Mouse (Mus musculus): Measurements from ENCODE around the gene Phf3. TPM values are rescaled to one million over a fixed set of nuclear protein-coding genes. Genes with fewer than 3 reads are reported as not detected.

Phf3 gene
- polyA plus RNA-seq (2012; fragmentation: generic; extraction: Trizol), result 10.1 TPM

- Histone ChIP-seq H3ac (ENCODE audit: control insufficient read depth, insufficient read length) (peak within 1 kb of the TSS; percentile 88), H3K27me3 (ENCODE audit: control insufficient read depth, insufficient read depth, insufficient read length) (no peaks in the 10 kb centered on the region), H3K4me2 (ENCODE audit: low read depth) (peak within 1 kb of the TSS; percentile 82), H3K36me3 (ENCODE audit: control insufficient read depth, insufficient read depth) (no peaks in the 10 kb centered on the region), H3K4me3 (peak within 1 kb of the TSS; percentile 58), H3K79me2 (ENCODE audit: control insufficient read depth, insufficient read depth) (peaks cover 43% of the 10 kb centered on the region)
- TF ChIP-seq MAX (IDR thresholded peaks at IDR 0.05; ENCODE audit: low read depth) (no peak), SRF (IDR thresholded peaks at IDR 0.05; ENCODE audit: control insufficient read depth, insufficient read length, low read depth) (no peak), TCF3 (IDR thresholded peaks at IDR 0.05; ENCODE audit: insufficient read length, low read depth) (no peak), MYOD1 (IDR thresholded peaks at IDR 0.05; ENCODE audit: control insufficient read depth in 1 of 3, insufficient read length in 2 of 3, low read depth in 2 of 3) (peak in 1 of 3 experiments; percentile 6), REST (IDR thresholded peaks at IDR 0.05; ENCODE audit: insufficient read depth, insufficient read length) (no peak), MYOG (IDR thresholded peaks at IDR 0.05; ENCODE audit: control insufficient read depth in 1 of 3, insufficient read depth in 1 of 3, insufficient read length in 2 of 3, low read depth in 2 of 3) (no peak), USF1 (IDR thresholded peaks at IDR 0.05; ENCODE audit: low read depth) (peak; percentile 76), E2F4 (IDR thresholded peaks at IDR 0.05; ENCODE audit: insufficient read depth) (no peak), POLR2AphosphoS2 (IDR thresholded peaks at IDR 0.05; ENCODE audit: insufficient read length, low read depth) (peak; percentile 48), POLR2A (IDR thresholded peaks at IDR 0.05; ENCODE audit: insufficient read length, low read depth) (peak; percentile 47), CEBPB (IDR thresholded peaks at IDR 0.05; ENCODE audit: insufficient read depth, poor library complexity, severe bottlenecking) (no peak), TCF12 (IDR thresholded peaks at IDR 0.05; ENCODE audit: insufficient read depth, poor library complexity, severe bottlenecking) (no peak)
Measured at GRCm38 (mm10) chr1:30873541-30874260, at the start of gene Phf3. Gene Phf3 (minus strand): TSS chr1:30873921.

GRCm38 (mm10) chr1:30922237-30922636 is 48.5 kb upstream of the Phf3 start:
- TF ChIP-seq CEBPB (IDR thresholded peaks at IDR 0.05; ENCODE audit: insufficient read depth, poor library complexity, severe bottlenecking), result no peak
- TF ChIP-seq TCF12 (IDR thresholded peaks at IDR 0.05; ENCODE audit: insufficient read depth, poor library complexity, severe bottlenecking), result no peak
- TF ChIP-seq E2F4 (IDR thresholded peaks at IDR 0.05; ENCODE audit: insufficient read depth), result no peak
- no peak for TF ChIP-seq MYOD1 (IDR thresholded peaks at IDR 0.05; ENCODE audit: control insufficient read depth in 1 of 3, insufficient read length in 2 of 3, low read depth in 2 of 3)
- TF ChIP-seq TCF3 (IDR thresholded peaks at IDR 0.05; ENCODE audit: insufficient read length, low read depth), result no peak
- TF ChIP-seq SRF (IDR thresholded peaks at IDR 0.05; ENCODE audit: control insufficient read depth, insufficient read length, low read depth), result no peak
- no peak for TF ChIP-seq REST (IDR thresholded peaks at IDR 0.05; ENCODE audit: insufficient read depth, insufficient read length)
- TF ChIP-seq POLR2AphosphoS2 (IDR thresholded peaks at IDR 0.05; ENCODE audit: insufficient read length, low read depth), result no peak
- no peak for TF ChIP-seq USF1 (IDR thresholded peaks at IDR 0.05; ENCODE audit: low read depth)
- TF ChIP-seq MYOG (IDR thresholded peaks at IDR 0.05; ENCODE audit: control insufficient read depth in 1 of 3, insufficient read depth in 1 of 3, insufficient read length in 2 of 3, low read depth in 2 of 3), result no peak
- no peak for TF ChIP-seq POLR2A (IDR thresholded peaks at IDR 0.05; ENCODE audit: insufficient read length, low read depth)
- no peak for TF ChIP-seq MAX (IDR thresholded peaks at IDR 0.05; ENCODE audit: low read depth)
- Histone ChIP-seq H3K4me3 (no peak overlapping the region), H3K36me3 (ENCODE audit: control insufficient read depth, insufficient read depth) (no peaks in the 10 kb centered on the region), H3ac (ENCODE audit: control insufficient read depth, insufficient read length) (no peak overlapping the region), H3K4me2 (ENCODE audit: low read depth) (no peak overlapping the region), H3K79me2 (ENCODE audit: control insufficient read depth, insufficient read depth) (no peaks in the 10 kb centered on the region), H3K27me3 (ENCODE audit: control insufficient read depth, insufficient read depth, insufficient read length) (no peaks in the 10 kb centered on the region)

- Histone ChIP-seq H3K4me2 (ENCODE audit: low read depth) (no peak overlapping the region), H3K79me2 (ENCODE audit: control insufficient read depth, insufficient read depth) (no peaks in the 10 kb centered on the region), H3K36me3 (ENCODE audit: control insufficient read depth, insufficient read depth) (no peaks in the 10 kb centered on the region), H3ac (ENCODE audit: control insufficient read depth, insufficient read length) (no peak overlapping the region), H3K4me3 (no peak overlapping the region), H3K27me3 (ENCODE audit: control insufficient read depth, insufficient read depth, insufficient read length) (no peaks in the 10 kb centered on the region)
- TF ChIP-seq TCF3 (IDR thresholded peaks at IDR 0.05; ENCODE audit: insufficient read length, low read depth) (no peak), MAX (IDR thresholded peaks at IDR 0.05; ENCODE audit: low read depth) (no peak), SRF (IDR thresholded peaks at IDR 0.05; ENCODE audit: control insufficient read depth, insufficient read length, low read depth) (no peak), CEBPB (IDR thresholded peaks at IDR 0.05; ENCODE audit: insufficient read depth, poor library complexity, severe bottlenecking) (no peak), REST (IDR thresholded peaks at IDR 0.05; ENCODE audit: insufficient read depth, insufficient read length) (no peak), POLR2AphosphoS2 (IDR thresholded peaks at IDR 0.05; ENCODE audit: insufficient read length, low read depth) (no peak), MYOG (IDR thresholded peaks at IDR 0.05; ENCODE audit: control insufficient read depth in 1 of 3, insufficient read depth in 1 of 3, insufficient read length in 2 of 3, low read depth in 2 of 3) (no peak), POLR2A (IDR thresholded peaks at IDR 0.05; ENCODE audit: insufficient read length, low read depth) (no peak), E2F4 (IDR thresholded peaks at IDR 0.05; ENCODE audit: insufficient read depth) (no peak), TCF12 (IDR thresholded peaks at IDR 0.05; ENCODE audit: insufficient read depth, poor library complexity, severe bottlenecking) (no peak), MYOD1 (IDR thresholded peaks at IDR 0.05; ENCODE audit: control insufficient read depth in 1 of 3, insufficient read length in 2 of 3, low read depth in 2 of 3) (no peak), USF1 (IDR thresholded peaks at IDR 0.05; ENCODE audit: low read depth) (no peak)
Measured at GRCm38 (mm10) chr1:30921252-30921651, 47.5 kb upstream of the Phf3 start.

GRCm38 (mm10) chr1:30920620-30921177 is 47.0 kb upstream of the Phf3 start:
- Histone ChIP-seq H3K27me3 (ENCODE audit: control insufficient read depth, insufficient read depth, insufficient read length) (no peaks in the 10 kb centered on the region), H3K79me2 (ENCODE audit: control insufficient read depth, insufficient read depth) (no peaks in the 10 kb centered on the region), H3ac (ENCODE audit: control insufficient read depth, insufficient read length) (no peak overlapping the region)

More at GRCm38 (mm10) chr1:30920620-30921177, 47.0 kb upstream of the Phf3 start:
- no peaks in the 10 kb centered on the region for H3K36me3 ChIP-seq (ENCODE audit: control insufficient read depth, insufficient read depth)
- TF ChIP-seq TCF3 (IDR thresholded peaks at IDR 0.05; ENCODE audit: insufficient read length, low read depth), result no peak
- TF ChIP-seq POLR2A (IDR thresholded peaks at IDR 0.05; ENCODE audit: insufficient read length, low read depth), result no peak
- TF ChIP-seq TCF12 (IDR thresholded peaks at IDR 0.05; ENCODE audit: insufficient read depth, poor library complexity, severe bottlenecking), result no peak
- no peak for TF ChIP-seq MAX (IDR thresholded peaks at IDR 0.05; ENCODE audit: low read depth)
- TF ChIP-seq USF1 (IDR thresholded peaks at IDR 0.05; ENCODE audit: low read depth), result no peak
- H3K4me2 ChIP-seq (ENCODE audit: low read depth), result no peak overlapping the region
- H3K4me3 ChIP-seq, result no peak overlapping the region

Measured in myocyte (in vitro differentiated cells).